Mouse (Mus musculus) adrenal gland, adult 18-20 months (tissue): Measurements from ENCODE around the gene Ipo11. TPM values are rescaled to one million over a fixed set of nuclear protein-coding genes. Genes with fewer than 3 reads are reported as not detected.

ENCODE experiments used
- DNase-seq, 2 experiments: peaks; one replicate each; pipeline ENCODE4 v3.0.0; 2021 to 2022; ENCODE audit warnings: low spot score in 2 of 2
- total RNA-seq, 2 experiments: library from RNA; stranded (reverse); gene quantifications; 1 replicate in 1 of 2; 2 replicates in 1 of 2; pipeline ENCODE4 v1.2.3; 2021

The Ipo11 gene
- total RNA-seq, 2 experiments from 2014 or later = 31.9 to 36.7 TPM

GRCm38 (mm10) chr13:106823121-106823874 is 113.5 kb downstream of the Ipo11 start:
- no peak for DNase-seq

- DNase-seq = no peak
Measured at GRCm38 (mm10) chr13:106820149-106820548, 116.6 kb downstream of the Ipo11 start.

GRCm38 (mm10) chr13:106819749-106820148 is 117.0 kb downstream of the Ipo11 start:
- no peak for DNase-seq

- no peak for DNase-seq
Measured at GRCm38 (mm10) chr13:106817066-106817465, 119.7 kb downstream of the Ipo11 start.

- DNase-seq = no peak
Measured at GRCm38 (mm10) chr13:106813519-106813918, 123.2 kb downstream of the Ipo11 start.

GRCm38 (mm10) chr13:106813087-106813486 is 123.7 kb downstream of the Ipo11 start:
- no peak for DNase-seq

GRCm38 (mm10) chr13:106810156-106810555 is 126.6 kb downstream of the Ipo11 start:
- DNase-seq = no peak

GRCm38 (mm10) chr13:106808821-106809220 is 127.9 kb downstream of the Ipo11 start:
- no peak for DNase-seq

GRCm38 (mm10) chr13:106808315-106808714 is 128.4 kb downstream of the Ipo11 start:
- no peak for DNase-seq

GRCm38 (mm10) chr13:106807303-106807702 is 129.5 kb downstream of the Ipo11 start:
- no peak for DNase-seq

- no peak for DNase-seq
Measured at GRCm38 (mm10) chr13:106805146-106805545, 131.6 kb downstream of the Ipo11 start.

- no peak for DNase-seq
Measured at GRCm38 (mm10) chr13:106798026-106798425, 138.7 kb downstream of the Ipo11 start.

GRCm38 (mm10) chr13:106788817-106789216 is 147.9 kb downstream of the Ipo11 start:
- no peak for DNase-seq

GRCm38 (mm10) chr13:106768807-106769206 is 168.0 kb downstream of the Ipo11 start:
- DNase-seq = no peak

- DNase-seq = no peak
Measured at GRCm38 (mm10) chr13:106762611-106763010, 174.1 kb downstream of the Ipo11 start.

GRCm38 (mm10) chr13:106761661-106762060 is 175.1 kb downstream of the Ipo11 start:
- no peak for DNase-seq

- DNase-seq = peak; percentile 17 to 23
Measured at GRCm38 (mm10) chr13:106760232-106760875, 176.4 kb downstream of the Ipo11 start.

GRCm38 (mm10) chr13:106755892-106756291 is 180.9 kb downstream of the Ipo11 start:
- DNase-seq = no peak

GRCm38 (mm10) chr13:106754216-106754615 is 182.5 kb downstream of the Ipo11 start:
- no peak for DNase-seq

- DNase-seq = no peak
Measured at GRCm38 (mm10) chr13:106751951-106752350, 184.8 kb downstream of the Ipo11 start.

- DNase-seq = no peak
Measured at GRCm38 (mm10) chr13:106746823-106747222, 189.9 kb downstream of the Ipo11 start.

- no peak for DNase-seq
Measured at GRCm38 (mm10) chr13:106745201-106745600, 191.6 kb downstream of the Ipo11 start.
